Mouse (Mus musculus) stomach, postnatal 0 days (tissue): ENCODE measurements around the gene Lypd4. TPM values are rescaled to one million over a fixed set of nuclear protein-coding genes. Genes with fewer than 3 reads are reported as not detected.

ENCODE experiments used
- ATAC-seq: fragments of 200-750 bp; cut with Nextera tagmentation; 2 replicates; pipeline ENCODE4 v1.8.0; 2017; ENCODE audit not compliant: low FRiP score, low TSS enrichment
- DNase-seq: peaks from one replicate; pipeline ENCODE4 v3.0.0-alpha.2; 2016; ENCODE audit warnings: low spot score
- H3K27ac ChIP-seq: fragments of 300-500 bp; sonication (generic); replicated peaks from 2 replicates; pipeline ENCODE4 v1.5.1; 2014; ENCODE audit warnings: mild to moderate bottlenecking, control low read depth
- H3K27me3 ChIP-seq: fragments of 300-500 bp; sonication (generic); 2 replicates; pipeline ENCODE4 v1.6.1; 2014; ENCODE audit warnings: low read length; ENCODE audit not compliant: control insufficient read depth, insufficient read depth
- H3K36me3 ChIP-seq: fragments of 300-500 bp; sonication (generic); 2 replicates; pipeline ENCODE4 v1.6.1; 2014; ENCODE audit warnings: low read length, mixed read lengths; ENCODE audit not compliant: control insufficient read depth, insufficient read depth
- H3K4me1 ChIP-seq: fragments of 300-500 bp; sonication (generic); replicated peaks from 2 replicates; pipeline ENCODE4 v1.6.1; 2014; ENCODE audit warnings: antibody characterized with exemption; ENCODE audit not compliant: control insufficient read depth, insufficient read depth
- H3K4me2 ChIP-seq: fragments of 300-500 bp; sonication (generic); replicated peaks from 2 replicates; pipeline ENCODE4 v1.6.1; 2014; ENCODE audit warnings: low read depth, mild to moderate bottlenecking, control low read depth, moderate library complexity
- H3K4me3 ChIP-seq: fragments of 300-500 bp; sonication (generic); 2 replicates; pipeline ENCODE4 v1.5.1; 2014; ENCODE audit warnings: low read depth, low read length, control low read depth
- H3K9ac ChIP-seq: fragments of 300-500 bp; sonication (generic); 2 replicates; pipeline ENCODE4 v1.6.1; 2014; ENCODE audit warnings: mild to moderate bottlenecking, low read length, control low read depth, mixed read lengths
- H3K9me3 ChIP-seq: fragments of 300-500 bp; sonication (generic); 2 replicates; pipeline ENCODE4 v1.6.1; 2016; ENCODE audit warnings: low read length; ENCODE audit not compliant: control insufficient read depth
- CTCF ChIP-seq: IDR thresholded peaks from 2 replicates; pipeline ENCODE4 v1.5.1; 2016; ENCODE audit warnings: antibody characterized with exemption, low read depth, mild to moderate bottlenecking, moderate library complexity
- EP300 ChIP-seq: optimal IDR thresholded peaks from 2 replicates; pipeline ENCODE3; 2016; ENCODE audit warnings: antibody characterized with exemption
- WGBS: fragments of 180-500 bp; shearing (Covaris S2); extraction: QIAGEN DNeasy Blood & Tissue Kit; methylation state at CpG from one replicate; pipeline ENCODE4 v1.1.7; 2014; 5-methylcytosine and 5-hydroxymethylcytosine counted together
- polyA plus RNA-seq: library from polyadenylated mRNA; unstranded; fragments of >200 nt; fragmentation: Nextera tagmentation; extraction: Ambion mirVana; gene quantifications from 2 replicates; pipeline ENCODE4 v1.2.1, GENCODE M21; 2015

The Lypd4 gene
- polyA plus RNA-seq, 1 experiment from 2014 or later = not detected

DNA sequence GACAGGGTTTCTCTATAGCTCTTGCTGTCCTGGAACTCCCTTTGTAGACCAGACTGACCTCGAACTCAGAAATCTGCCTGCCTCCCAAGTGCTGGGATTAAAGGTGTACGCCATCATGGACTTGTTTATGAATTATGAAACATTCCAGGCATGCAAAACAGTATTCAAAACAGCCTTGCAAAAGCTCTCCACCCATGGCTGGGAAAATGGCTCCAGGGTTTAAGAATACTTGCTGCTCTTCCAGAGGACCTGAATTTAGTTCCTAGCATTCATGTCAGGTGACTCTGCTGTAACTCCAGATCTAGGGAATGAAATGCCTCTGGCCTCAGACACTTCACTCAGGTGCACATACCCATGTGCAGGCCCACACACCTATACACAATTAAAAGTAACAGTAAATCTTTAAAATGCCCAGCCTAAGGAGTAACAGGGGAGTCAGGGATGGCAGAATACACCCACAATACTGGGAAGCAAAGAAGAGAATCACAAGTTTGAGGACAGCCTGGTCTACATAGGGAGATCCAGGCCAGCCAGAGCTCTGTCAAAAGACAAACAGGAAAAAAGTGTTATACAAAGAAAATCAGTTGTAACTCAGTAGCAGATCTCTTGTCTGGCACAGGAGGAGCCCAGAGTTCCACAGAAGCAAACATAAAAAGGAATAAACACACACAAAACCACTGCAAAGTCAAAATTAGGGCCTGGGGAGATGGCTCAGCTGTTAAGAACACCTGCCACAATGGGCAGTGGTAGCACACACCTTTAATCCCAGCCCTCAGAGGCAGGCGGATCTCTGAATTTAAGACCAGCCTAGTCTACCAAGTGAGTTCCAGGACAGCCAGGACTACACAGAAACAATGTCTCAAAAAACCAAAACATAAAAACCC is 21.7 kb upstream of the Lypd4 start:
- WGBS = 47% methylated on average over 3 of the region's 3 CpGs
- H3K4me2 ChIP-seq = no peak overlapping the region
- ATAC-seq = no peak
- H3K4me3 ChIP-seq = no peak overlapping the region
- no peak for DNase-seq
- H3K36me3 ChIP-seq = peaks cover 8% of the 10 kb centered on the region
- TF ChIP-seq CTCF = no peak
- TF ChIP-seq EP300 = no peak
- peaks cover 2% of the 10 kb centered on the region; the same call in 1 of the 2 replicates for H3K4me1 ChIP-seq
- no peak overlapping the region for H3K27ac ChIP-seq
- H3K9me3 ChIP-seq = no peaks in the 10 kb centered on the region
- no peaks in the 10 kb centered on the region for H3K27me3 ChIP-seq
- no peak overlapping the region for H3K9ac ChIP-seq

DNA sequence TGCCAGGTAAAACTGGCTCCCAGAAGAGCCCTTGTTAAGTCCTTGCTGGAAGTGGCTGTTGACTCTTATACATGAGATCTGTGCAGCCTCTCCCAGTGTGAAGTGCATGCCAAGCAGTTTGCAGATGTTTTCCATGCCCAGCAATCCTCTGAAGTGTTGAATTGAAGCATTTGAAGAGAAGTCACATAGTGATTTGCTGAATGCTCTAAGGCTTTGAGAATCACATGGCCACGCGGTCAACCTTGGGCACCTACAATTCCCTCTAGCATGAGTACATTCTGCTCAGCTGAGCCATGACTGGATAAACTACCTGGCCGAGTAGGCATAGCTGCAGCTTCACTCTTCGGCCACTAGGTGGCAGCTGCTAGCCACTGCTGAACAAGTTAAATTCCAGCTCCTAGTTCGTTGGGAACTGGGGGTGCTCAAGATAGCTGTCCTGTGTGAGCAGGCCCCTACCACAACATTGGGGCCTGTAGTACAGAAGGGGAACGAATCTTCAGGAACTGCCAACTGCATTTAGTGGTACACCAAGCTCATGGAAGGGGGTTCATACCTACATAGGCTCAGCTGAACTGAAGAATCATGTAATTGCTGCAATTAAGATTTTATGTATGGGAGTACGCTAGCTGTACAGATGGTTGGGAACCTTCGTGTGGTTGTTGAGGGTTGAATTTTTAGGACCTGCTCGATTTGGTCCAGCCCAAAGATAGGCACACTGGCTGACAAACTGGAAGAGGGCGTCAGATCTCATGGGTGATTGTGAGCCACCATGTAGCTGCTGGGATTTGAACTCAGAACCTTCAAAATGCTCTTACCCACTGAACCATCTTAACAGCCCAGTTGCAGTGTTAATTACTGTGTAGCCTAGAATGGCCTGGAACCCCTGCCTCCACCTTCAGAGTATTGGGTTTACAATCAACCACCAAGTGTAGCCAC is 20.8 kb upstream of the Lypd4 start:
- Histone ChIP-seq H3K4me2 (no peak overlapping the region), H3K36me3 (peaks cover 8% of the 10 kb centered on the region), H3K27ac (no peak overlapping the region; the same call in 1 of the 2 replicates), H3K9ac (no peak overlapping the region), H3K4me3 (no peak overlapping the region), H3K9me3 (no peaks in the 10 kb centered on the region), H3K4me1 (peaks cover 8% of the 10 kb centered on the region; the same call in 1 of the 2 replicates), H3K27me3 (no peaks in the 10 kb centered on the region)
- WGBS = 32% methylated on average over 10 of the region's 10 CpGs
- ATAC-seq (peak; percentile 68), DNase-seq (peak; percentile 81)
- no peak for TF ChIP-seq EP300
- peak; percentile 99 for TF ChIP-seq CTCF

DNA sequence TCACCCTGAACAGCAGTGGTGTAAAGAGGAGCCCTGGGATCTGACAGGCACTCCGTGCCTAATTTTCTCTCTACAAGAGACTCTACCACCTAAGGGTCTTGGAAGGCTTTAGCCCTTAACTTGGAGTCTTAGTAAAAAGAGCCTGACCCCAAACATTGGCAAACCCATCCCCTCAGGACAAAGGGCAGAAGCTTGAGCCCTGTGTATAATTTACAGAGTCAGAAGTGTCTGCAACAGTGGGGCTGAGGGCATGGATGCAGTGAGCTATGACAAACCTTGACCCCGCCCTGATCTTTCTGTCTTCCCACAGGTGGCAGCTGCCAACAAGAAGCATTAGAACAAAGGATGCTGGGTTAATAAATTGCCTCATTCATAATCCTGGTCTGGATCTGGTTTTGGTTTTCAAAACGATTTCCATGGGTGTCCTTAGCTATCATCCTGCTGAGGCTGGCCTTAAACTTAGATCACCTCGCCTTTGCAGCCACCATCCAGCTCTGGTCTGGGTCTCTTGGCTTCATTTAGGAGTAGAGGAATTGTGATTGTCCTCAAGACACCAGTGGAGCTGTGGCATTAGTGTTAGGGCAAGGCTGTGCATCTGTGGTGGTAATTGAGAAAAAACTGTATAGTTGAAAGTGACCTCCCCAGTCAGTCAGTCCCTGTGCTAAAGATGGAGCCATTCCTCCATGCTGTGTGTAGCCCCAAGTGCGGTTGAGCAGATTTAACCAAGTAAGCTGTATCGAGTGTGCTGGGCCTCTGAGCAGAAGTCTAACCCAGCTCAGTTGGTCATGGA is 19.9 kb upstream of the Lypd4 start:
- Histone ChIP-seq H3K4me2 (no peak overlapping the region), H3K27me3 (no peaks in the 10 kb centered on the region), H3K36me3 (peaks cover 8% of the 10 kb centered on the region), H3K9me3 (no peaks in the 10 kb centered on the region), H3K4me1 (peaks cover 9% of the 10 kb centered on the region; the same call in 1 of the 2 replicates), H3K4me3 (no peak overlapping the region), H3K9ac (no peak overlapping the region), H3K27ac (no peak overlapping the region; the same call in 1 of the 2 replicates)
- WGBS = 64% methylated on average over 6 of the region's 6 CpGs
- no peak for TF ChIP-seq EP300
- no peak for TF ChIP-seq CTCF
- DNase-seq = no peak
- no peak; the same call in 1 of the 2 replicates for ATAC-seq

DNA sequence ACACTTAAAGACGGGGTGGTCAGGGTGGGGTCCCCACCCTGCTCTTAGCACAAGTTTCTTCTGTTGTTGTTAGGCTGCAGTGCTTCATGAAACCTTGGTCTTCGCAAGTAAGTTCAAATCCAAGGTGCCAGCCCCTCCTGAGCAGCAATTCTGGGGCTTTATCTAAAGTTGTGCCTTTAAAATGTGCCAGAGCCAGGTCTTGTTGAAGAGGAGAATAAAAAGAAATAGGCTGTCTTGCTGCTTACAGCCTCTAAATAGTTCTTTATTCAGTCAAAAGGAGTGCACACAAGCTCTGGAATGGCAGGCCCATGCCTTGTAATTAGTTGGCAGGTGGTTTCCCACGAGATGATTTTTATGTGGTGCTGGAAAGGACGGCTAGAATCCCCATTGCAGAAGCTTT is 17.4 kb upstream of the Lypd4 start:
- no peak overlapping the region for H3K4me3 ChIP-seq
- H3K27me3 ChIP-seq = no peaks in the 10 kb centered on the region
- H3K27ac ChIP-seq = no peak overlapping the region
- H3K36me3 ChIP-seq = peaks cover 8% of the 10 kb centered on the region
- no peak for ATAC-seq
- H3K9ac ChIP-seq = peak overlapping the region; percentile 100; the same call in 1 of the 2 replicates
- TF ChIP-seq EP300 (no peak), CTCF (no peak)
- no peaks in the 10 kb centered on the region for H3K9me3 ChIP-seq
- peaks cover 9% of the 10 kb centered on the region; the same call in 1 of the 2 replicates for H3K4me1 ChIP-seq
- WGBS = 51% methylated on average over 4 of the region's 4 CpGs
- DNase-seq = no peak
- H3K4me2 ChIP-seq = no peak overlapping the region

DNA sequence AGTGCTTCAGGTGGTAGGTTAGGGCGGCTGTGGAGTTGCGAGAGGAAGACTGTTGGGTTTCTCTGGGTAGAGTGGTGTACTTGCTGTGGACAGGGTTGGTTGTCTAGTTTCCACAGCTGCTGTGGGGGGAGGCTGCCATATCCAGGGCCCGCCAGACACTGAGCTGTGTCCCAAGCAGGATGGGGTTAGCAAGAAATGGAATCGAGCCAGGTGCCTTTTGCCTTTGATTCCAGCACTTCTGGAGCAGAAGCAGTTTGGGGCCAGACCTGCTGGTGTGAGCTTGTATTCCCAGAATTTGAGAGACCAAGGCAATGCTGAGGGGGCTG is 16.5 kb upstream of the Lypd4 start:
- peak overlapping the region; percentile 100 for H3K9ac ChIP-seq
- WGBS = 35% methylated on average over 4 of the region's 4 CpGs
- H3K27ac ChIP-seq = 0 out of 2 replicates have a peak overlapping the region, but pooled peaks have one; percentile 35
- H3K4me2 ChIP-seq = peak overlapping the region; percentile 74
- peaks cover 9% of the 10 kb centered on the region; the same call in 1 of the 2 replicates for H3K4me1 ChIP-seq
- no peaks in the 10 kb centered on the region for H3K27me3 ChIP-seq
- no peaks in the 10 kb centered on the region for H3K9me3 ChIP-seq
- TF ChIP-seq CTCF (no peak), EP300 (no peak)
- H3K36me3 ChIP-seq = peaks cover 8% of the 10 kb centered on the region
- peak overlapping the region; percentile 100 for H3K4me3 ChIP-seq
- ATAC-seq (no peak), DNase-seq (no peak)
